17 mouse cellular contexts compared by ENCODE assay signal in the genomic region with DNA sequence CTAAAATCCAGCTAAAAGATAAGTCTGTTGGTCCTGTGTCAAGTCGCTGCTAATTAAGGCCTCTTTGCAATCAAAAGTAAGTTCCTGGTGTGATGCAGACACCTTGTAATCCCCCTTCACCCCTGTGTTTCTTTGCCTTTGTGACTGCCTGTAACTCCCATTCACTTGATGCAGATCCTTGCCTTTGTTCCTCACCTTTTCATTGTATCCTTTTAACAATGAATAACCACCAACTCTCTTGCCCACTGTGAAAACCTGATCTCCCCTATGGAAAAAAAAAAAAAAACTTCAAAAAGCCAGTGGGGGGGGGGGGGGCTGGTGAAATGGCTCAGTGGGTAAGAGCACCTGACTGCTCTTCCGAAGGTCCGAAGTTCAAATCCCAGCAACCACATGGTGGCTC.
"Had no signal": no experiment of that assay in that cellular context is flagged by ENCODE, and none has a peak within 500 bp of the region (broad histone marks: within the 10 kb centered on the region; RNA-seq: fewer than 3 reads in every experiment).

No protein-coding gene starts in this region.

- H3K9me3 ChIP-seq: neural tube, embryonic 12.5 days; neural tube, embryonic 13.5 days; neural tube, embryonic 15.5 days; stomach, embryonic 15.5 days had no signal

- H3K4me1 ChIP-seq: neural tube, embryonic 12.5 days; neural tube, embryonic 13.5 days; neural tube, embryonic 15.5 days; stomach, embryonic 15.5 days had no signal

- H3K36me3 ChIP-seq: neural tube, embryonic 12.5 days; neural tube, embryonic 13.5 days; neural tube, embryonic 15.5 days; stomach, embryonic 15.5 days had no signal

- DNase-seq: retina, postnatal 1 day; right cerebral cortex, adult 18-20 months; right cerebral cortex, postnatal 14 days; right cerebral cortex, postnatal 25 days; right cerebral cortex, postnatal 4 days; spleen, adult 18-20 months; thymus, adult 18-20 months; thymus, adult 2 months; thymus, postnatal 14 days; thymus, postnatal 25 days; thymus, postnatal 36 days; thymus, postnatal 4 days had no signal

- H3K27ac ChIP-seq: neural tube, embryonic 12.5 days; neural tube, embryonic 13.5 days; neural tube, embryonic 15.5 days; stomach, embryonic 15.5 days; stomach, postnatal 0 days had no signal

- H3K9ac ChIP-seq: neural tube, embryonic 12.5 days; neural tube, embryonic 13.5 days; neural tube, embryonic 15.5 days; stomach, embryonic 15.5 days had no signal

- H3K4me3 ChIP-seq: neural tube, embryonic 12.5 days; neural tube, embryonic 13.5 days; neural tube, embryonic 15.5 days; stomach, embryonic 15.5 days had no signal
